Mouse (Mus musculus): ENCODE results near the gene Pygo1. TPM values are rescaled to one million over a fixed set of nuclear protein-coding genes. Genes with fewer than 3 reads are reported as not detected.

Gene Pygo1
- polyA plus RNA-seq, 1 experiment = 0.52 TPM

- H3K27me3 ChIP-seq (ENCODE audit: control insufficient read depth, insufficient read depth, low read length) = no peaks in the 10 kb centered on the region
- no peaks in the 10 kb centered on the region for H3K36me3 ChIP-seq (ENCODE audit: control insufficient read depth, insufficient read depth, low read length)
- no peak overlapping the region for H3K27ac ChIP-seq (ENCODE audit: control insufficient read depth, insufficient read depth, low read depth, low read length)
- no peak for TF ChIP-seq POLR2A (IDR thresholded peaks at IDR 0.05; ENCODE audit: control insufficient read depth, low read depth, low read length)
- no peak for TF ChIP-seq CTCF (IDR thresholded peaks at IDR 0.05; ENCODE audit: control insufficient read depth, insufficient read depth, insufficient replicate concordance, low read depth, low read length)
- no peaks in the 10 kb centered on the region; the same call in 1 of the 2 replicates for H3K4me1 ChIP-seq (ENCODE audit: control insufficient read depth, insufficient read depth, low read length)
- no peak overlapping the region for H3K4me3 ChIP-seq (ENCODE audit: control insufficient read depth, low read depth, low read length)
Observed at GRCm38 (mm10) chr9:72902611-72903010, 22.8 kb upstream of the Pygo1 start.

- H3K4me1 ChIP-seq (ENCODE audit: control insufficient read depth, insufficient read depth, low read length) = no peaks in the 10 kb centered on the region; the same call in 1 of the 2 replicates
- no peak overlapping the region for H3K27ac ChIP-seq (ENCODE audit: control insufficient read depth, insufficient read depth, low read depth, low read length)
- H3K4me3 ChIP-seq (ENCODE audit: control insufficient read depth, low read depth, low read length) = no peak overlapping the region
- no peaks in the 10 kb centered on the region for H3K36me3 ChIP-seq (ENCODE audit: control insufficient read depth, insufficient read depth, low read length)
- TF ChIP-seq CTCF (IDR thresholded peaks at IDR 0.05; ENCODE audit: control insufficient read depth, insufficient read depth, insufficient replicate concordance, low read depth, low read length) (no peak), POLR2A (IDR thresholded peaks at IDR 0.05; ENCODE audit: control insufficient read depth, low read depth, low read length) (no peak)
- no peaks in the 10 kb centered on the region for H3K27me3 ChIP-seq (ENCODE audit: control insufficient read depth, insufficient read depth, low read length)
Observed at GRCm38 (mm10) chr9:72906693-72907103, 18.7 kb upstream of the Pygo1 start.

GRCm38 (mm10) chr9:72911381-72911780 lies 14.1 kb upstream of the Pygo1 start:
- no peak overlapping the region for H3K4me3 ChIP-seq (ENCODE audit: control insufficient read depth, low read depth, low read length)
- no peaks in the 10 kb centered on the region for H3K4me1 ChIP-seq (ENCODE audit: control insufficient read depth, insufficient read depth, low read length)
- no peak overlapping the region for H3K27ac ChIP-seq (ENCODE audit: control insufficient read depth, insufficient read depth, low read depth, low read length)
- TF ChIP-seq CTCF (IDR thresholded peaks at IDR 0.05; ENCODE audit: control insufficient read depth, insufficient read depth, insufficient replicate concordance, low read depth, low read length) (no peak), POLR2A (IDR thresholded peaks at IDR 0.05; ENCODE audit: control insufficient read depth, low read depth, low read length) (no peak)
- no peaks in the 10 kb centered on the region for H3K36me3 ChIP-seq (ENCODE audit: control insufficient read depth, insufficient read depth, low read length)
- no peaks in the 10 kb centered on the region for H3K27me3 ChIP-seq (ENCODE audit: control insufficient read depth, insufficient read depth, low read length)

- Histone ChIP-seq H3K36me3 (ENCODE audit: control insufficient read depth, insufficient read depth, low read length) (no peaks in the 10 kb centered on the region), H3K4me1 (ENCODE audit: control insufficient read depth, insufficient read depth, low read length) (no peaks in the 10 kb centered on the region), H3K27me3 (ENCODE audit: control insufficient read depth, insufficient read depth, low read length) (no peaks in the 10 kb centered on the region), H3K4me3 (ENCODE audit: control insufficient read depth, low read depth, low read length) (no peak overlapping the region), H3K27ac (ENCODE audit: control insufficient read depth, insufficient read depth, low read depth, low read length) (no peak overlapping the region)
- no peak for TF ChIP-seq POLR2A (IDR thresholded peaks at IDR 0.05; ENCODE audit: control insufficient read depth, low read depth, low read length)
- no peak for TF ChIP-seq CTCF (IDR thresholded peaks at IDR 0.05; ENCODE audit: control insufficient read depth, insufficient read depth, insufficient replicate concordance, low read depth, low read length)
Observed at GRCm38 (mm10) chr9:72913551-72913950, 11.9 kb upstream of the Pygo1 start.

- H3K27me3 ChIP-seq (ENCODE audit: control insufficient read depth, insufficient read depth, low read length) = no peaks in the 10 kb centered on the region
- TF ChIP-seq POLR2A (IDR thresholded peaks at IDR 0.05; ENCODE audit: control insufficient read depth, low read depth, low read length) (no peak), CTCF (IDR thresholded peaks at IDR 0.05; ENCODE audit: control insufficient read depth, insufficient read depth, insufficient replicate concordance, low read depth, low read length) (no peak)
- H3K36me3 ChIP-seq (ENCODE audit: control insufficient read depth, insufficient read depth, low read length) = no peaks in the 10 kb centered on the region
- no peak overlapping the region for H3K4me3 ChIP-seq (ENCODE audit: control insufficient read depth, low read depth, low read length)
- no peaks in the 10 kb centered on the region for H3K4me1 ChIP-seq (ENCODE audit: control insufficient read depth, insufficient read depth, low read length)
- H3K27ac ChIP-seq (ENCODE audit: control insufficient read depth, insufficient read depth, low read depth, low read length) = no peak overlapping the region
Observed at GRCm38 (mm10) chr9:72915728-72916127, 9.7 kb upstream of the Pygo1 start.

- TF ChIP-seq CTCF (IDR thresholded peaks at IDR 0.05; ENCODE audit: control insufficient read depth, insufficient read depth, insufficient replicate concordance, low read depth, low read length) = no peak
- no peak for TF ChIP-seq POLR2A (IDR thresholded peaks at IDR 0.05; ENCODE audit: control insufficient read depth, low read depth, low read length)
Observed at GRCm38 (mm10) chr9:72923068-72923467, 2.4 kb upstream of the Pygo1 start.

GRCm38 (mm10) chr9:72925935-72926258 lies 452 bp downstream of the Pygo1 start:
- Histone ChIP-seq H3K4me1 (ENCODE audit: control insufficient read depth, insufficient read depth, low read length) (peaks cover 2% of the 10 kb centered on the region), H3K27me3 (ENCODE audit: control insufficient read depth, insufficient read depth, low read length) (no peaks in the 10 kb centered on the region), H3K4me3 (ENCODE audit: control insufficient read depth, low read depth, low read length) (peak overlapping the region; percentile 75), H3K27ac (ENCODE audit: control insufficient read depth, insufficient read depth, low read depth, low read length) (no peak overlapping the region), H3K36me3 (ENCODE audit: control insufficient read depth, insufficient read depth, low read length) (no peaks in the 10 kb centered on the region)
- TF ChIP-seq POLR2A (IDR thresholded peaks at IDR 0.05; ENCODE audit: control insufficient read depth, low read depth, low read length) = no peak

More at GRCm38 (mm10) chr9:72923068-72923467, 2.4 kb upstream of the Pygo1 start:
- H3K27ac ChIP-seq (ENCODE audit: control insufficient read depth, insufficient read depth, low read depth, low read length) = no peak overlapping the region
- H3K4me1 ChIP-seq (ENCODE audit: control insufficient read depth, insufficient read depth, low read length) = peaks cover 2% of the 10 kb centered on the region
- no peaks in the 10 kb centered on the region for H3K36me3 ChIP-seq (ENCODE audit: control insufficient read depth, insufficient read depth, low read length)
- no peak overlapping the region for H3K4me3 ChIP-seq (ENCODE audit: control insufficient read depth, low read depth, low read length)
- no peaks in the 10 kb centered on the region for H3K27me3 ChIP-seq (ENCODE audit: control insufficient read depth, insufficient read depth, low read length)

GRCm38 (mm10) chr9:72931166-72931790 lies 5.8 kb downstream of the Pygo1 start:
- H3K36me3 ChIP-seq (ENCODE audit: control insufficient read depth, insufficient read depth, low read length) = no peaks in the 10 kb centered on the region

More at GRCm38 (mm10) chr9:72931166-72931790, 5.8 kb downstream of the Pygo1 start:
- no peaks in the 10 kb centered on the region for H3K4me1 ChIP-seq (ENCODE audit: control insufficient read depth, insufficient read depth, low read length)
- no peak for TF ChIP-seq CTCF (IDR thresholded peaks at IDR 0.05; ENCODE audit: control insufficient read depth, insufficient read depth, insufficient replicate concordance, low read depth, low read length)
- no peak for TF ChIP-seq POLR2A (IDR thresholded peaks at IDR 0.05; ENCODE audit: control insufficient read depth, low read depth, low read length)
- H3K4me3 ChIP-seq (ENCODE audit: control insufficient read depth, low read depth, low read length) = no peak overlapping the region
- H3K27me3 ChIP-seq (ENCODE audit: control insufficient read depth, insufficient read depth, low read length) = no peaks in the 10 kb centered on the region
- H3K27ac ChIP-seq (ENCODE audit: control insufficient read depth, insufficient read depth, low read depth, low read length) = no peak overlapping the region
